Mouse (Mus musculus) erythroblast, embryonic 14.5 days (primary cell): Measurements from ENCODE around the gene Ifnlr1. TPM values are rescaled to one million over a fixed set of nuclear protein-coding genes. Genes with fewer than 3 reads are reported as not detected.

Experiments
- H3K27me3 ChIP-seq: 2 replicates; pipeline ENCODE4 v1.6.1; 2012; ENCODE audit warnings: inconsistent platforms; ENCODE audit not compliant: control insufficient read depth
- H3K36me3 ChIP-seq: 2 replicates; pipeline ENCODE4 v1.6.1; 2012; ENCODE audit warnings: mild to moderate bottlenecking, inconsistent platforms; ENCODE audit not compliant: control insufficient read depth
- H3K4me1 ChIP-seq: 2 replicates; pipeline ENCODE4 v1.6.1; 2012; ENCODE audit warnings: inconsistent platforms; ENCODE audit not compliant: control insufficient read depth
- H3K4me3 ChIP-seq: replicated peaks from 2 replicates; pipeline ENCODE3; 2012; ENCODE audit warnings: moderate library complexity, mild to moderate bottlenecking, inconsistent platforms
- H3K9me3 ChIP-seq: 2 replicates; pipeline ENCODE4 v1.6.1; 2012; ENCODE audit warnings: low read length, inconsistent platforms, mixed read lengths; ENCODE audit not compliant: control insufficient read depth
- GATA1 ChIP-seq: IDR thresholded peaks from 2 replicates; pipeline ENCODE4 v1.6.1; 2012; ENCODE audit warnings: low read length, inconsistent platforms, mixed read lengths
- TAL1 ChIP-seq: IDR thresholded peaks from 3 replicates; pipeline ENCODE4 v1.6.1; 2012; ENCODE audit warnings: low read length, inconsistent platforms, mixed read lengths
- polyA plus RNA-seq: library from polyadenylated mRNA; stranded (reverse); fragments of >175 nt; gene quantifications from 2 replicates; pipeline ENCODE4 v1.2.3, GENCODE M21; 2012

Ifnlr1 gene
- polyA plus RNA-seq, 1 experiment = not detected

GRCm38 (mm10) chr4:135727817-135728216 lies 41.7 kb downstream of the Ifnlr1 start, which contains the start of gene Il22ra1:
TSS of gene Il22ra1 (plus strand) at chr4:135728172.
- Histone ChIP-seq H3K4me3 (peak within 1 kb of the TSS; percentile 59), H3K9me3 (peaks cover 3% of the 10 kb centered on the region), H3K4me1 (peaks cover 15% of the 10 kb centered on the region), H3K36me3 (no peaks in the 10 kb centered on the region), H3K27me3 (peaks cover 26% of the 10 kb centered on the region)
- TF ChIP-seq TAL1 = no peak
- no peak for TF ChIP-seq GATA1

- Histone ChIP-seq H3K4me1 (peaks cover 15% of the 10 kb centered on the region), H3K9me3 (peaks cover 13% of the 10 kb centered on the region), H3K36me3 (peaks cover 4% of the 10 kb centered on the region; the same call in 1 of the 2 replicates), H3K4me3 (no peak overlapping the region), H3K27me3 (peaks cover 26% of the 10 kb centered on the region)
- no peak for TF ChIP-seq TAL1
- TF ChIP-seq GATA1 = no peak
Measured at GRCm38 (mm10) chr4:135730204-135730603, 44.1 kb downstream of the Ifnlr1 start.

- Histone ChIP-seq H3K27me3 (peaks cover 26% of the 10 kb centered on the region), H3K4me3 (no peak overlapping the region), H3K9me3 (peaks cover 15% of the 10 kb centered on the region), H3K4me1 (peaks cover 15% of the 10 kb centered on the region), H3K36me3 (peaks cover 4% of the 10 kb centered on the region; the same call in 1 of the 2 replicates)
- TF ChIP-seq GATA1 (no peak), TAL1 (no peak)
Measured at GRCm38 (mm10) chr4:135730951-135731350, 44.9 kb downstream of the Ifnlr1 start.

- Histone ChIP-seq H3K36me3 (peaks cover 4% of the 10 kb centered on the region; the same call in 1 of the 2 replicates), H3K9me3 (peaks cover 15% of the 10 kb centered on the region), H3K27me3 (peaks cover 21% of the 10 kb centered on the region), H3K4me1 (peaks cover 19% of the 10 kb centered on the region), H3K4me3 (no peak overlapping the region)
- TF ChIP-seq TAL1 = no peak
- TF ChIP-seq GATA1 = no peak
Measured at GRCm38 (mm10) chr4:135733901-135734300, 47.8 kb downstream of the Ifnlr1 start.

GRCm38 (mm10) chr4:135736903-135737302 lies 50.8 kb downstream of the Ifnlr1 start:
- no peak overlapping the region for H3K4me3 ChIP-seq
- peaks cover 2% of the 10 kb centered on the region; the same call in 1 of the 2 replicates for H3K27me3 ChIP-seq
- TF ChIP-seq GATA1 = no peak
- no peak for TF ChIP-seq TAL1
- peaks cover 41% of the 10 kb centered on the region for H3K4me1 ChIP-seq
- H3K36me3 ChIP-seq = peaks cover 4% of the 10 kb centered on the region; the same call in 1 of the 2 replicates
- peaks cover 15% of the 10 kb centered on the region for H3K9me3 ChIP-seq

GRCm38 (mm10) chr4:135738237-135738636 lies 52.1 kb downstream of the Ifnlr1 start:
- Histone ChIP-seq H3K27me3 (no peaks in the 10 kb centered on the region), H3K4me3 (no peak overlapping the region), H3K9me3 (peaks cover 15% of the 10 kb centered on the region), H3K4me1 (peaks cover 50% of the 10 kb centered on the region), H3K36me3 (peaks cover 4% of the 10 kb centered on the region; the same call in 1 of the 2 replicates)
- TF ChIP-seq GATA1 (no peak), TAL1 (no peak)

- Histone ChIP-seq H3K36me3 (peaks cover 2% of the 10 kb centered on the region; the same call in 1 of the 2 replicates), H3K27me3 (peaks cover 3% of the 10 kb centered on the region), H3K4me1 (peaks cover 50% of the 10 kb centered on the region), H3K9me3 (peaks cover 12% of the 10 kb centered on the region), H3K4me3 (peak overlapping the region; percentile 19)
- no peak for TF ChIP-seq TAL1
- TF ChIP-seq GATA1 = no peak; the same call in 1 of the 2 replicates
Measured at GRCm38 (mm10) chr4:135739148-135739547, 53.1 kb downstream of the Ifnlr1 start.

GRCm38 (mm10) chr4:135739672-135740071 lies 53.6 kb downstream of the Ifnlr1 start:
- Histone ChIP-seq H3K36me3 (no peaks in the 10 kb centered on the region; the same call in 1 of the 2 replicates), H3K4me1 (peaks cover 50% of the 10 kb centered on the region), H3K9me3 (peaks cover 7% of the 10 kb centered on the region), H3K4me3 (peak overlapping the region; percentile 28), H3K27me3 (peaks cover 7% of the 10 kb centered on the region)
- TF ChIP-seq TAL1 (peak; percentile 50; the same call in 2 of the 3 replicates), GATA1 (peak; percentile 4)

- Histone ChIP-seq H3K9me3 (no peaks in the 10 kb centered on the region), H3K4me3 (no peak overlapping the region), H3K36me3 (no peaks in the 10 kb centered on the region; the same call in 1 of the 2 replicates), H3K27me3 (peaks cover 13% of the 10 kb centered on the region), H3K4me1 (peaks cover 34% of the 10 kb centered on the region)
- no peak for TF ChIP-seq GATA1
- TF ChIP-seq TAL1 = no peak
Measured at GRCm38 (mm10) chr4:135743520-135743919, 57.4 kb downstream of the Ifnlr1 start.
